Mouse (Mus musculus): ENCODE results near the gene Mapk12.
A peak's percentile ranks its signal among the peaks of the same experiment; 100 is the strongest.

Gene Mapk12

DNA sequence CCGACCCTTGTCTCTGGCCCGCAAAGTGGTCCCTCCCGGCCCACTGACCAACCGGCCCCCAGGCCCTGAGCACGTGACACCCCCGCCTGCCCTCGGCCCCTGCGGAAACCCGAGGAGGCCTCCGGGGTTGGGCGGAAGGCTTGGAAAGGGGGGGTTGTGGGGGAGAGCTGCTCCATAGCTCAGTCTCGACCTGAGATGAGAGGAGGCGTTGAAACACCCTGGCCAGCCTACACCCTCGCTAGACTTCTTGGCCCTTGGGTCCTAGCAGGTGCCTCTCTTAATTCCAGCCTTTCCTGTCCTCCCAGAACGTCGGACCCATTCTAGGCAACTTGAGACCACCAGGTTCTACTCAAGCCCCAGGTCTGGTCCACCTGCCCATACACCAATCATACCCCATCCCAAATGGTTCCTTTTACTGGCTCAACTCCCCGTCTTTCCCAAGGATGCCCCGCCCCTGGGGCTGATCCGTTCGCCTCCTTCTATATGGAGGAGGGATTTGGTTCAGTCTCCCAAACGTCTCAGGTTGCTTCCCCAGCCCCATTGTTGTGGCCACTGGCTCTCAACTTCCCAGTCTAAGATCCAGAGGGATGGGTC, at the start of gene Mapk12:
Mapk12 (minus strand) TSS at position 45 of the 594 bp plus-strand sequence.
- DNase-seq: peak in 1 of 2 experiments; percentile 45

DNA sequence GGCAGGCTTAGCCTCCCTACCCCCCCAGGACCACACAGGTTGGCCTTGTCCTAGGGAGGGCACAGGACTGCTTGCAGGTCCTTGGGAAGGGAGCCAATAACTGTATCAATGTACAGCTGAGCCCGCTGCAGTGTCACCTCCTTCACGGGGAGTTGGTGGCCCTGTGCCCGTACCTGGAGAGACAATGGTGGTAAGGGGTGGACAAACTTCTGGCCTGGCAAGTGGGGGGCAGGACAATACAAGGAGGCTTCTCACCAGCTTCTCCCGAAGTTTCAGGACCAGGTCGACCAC, 44.4 kb upstream of the Mapk12 start:
- DNase-seq: no peak

DNA sequence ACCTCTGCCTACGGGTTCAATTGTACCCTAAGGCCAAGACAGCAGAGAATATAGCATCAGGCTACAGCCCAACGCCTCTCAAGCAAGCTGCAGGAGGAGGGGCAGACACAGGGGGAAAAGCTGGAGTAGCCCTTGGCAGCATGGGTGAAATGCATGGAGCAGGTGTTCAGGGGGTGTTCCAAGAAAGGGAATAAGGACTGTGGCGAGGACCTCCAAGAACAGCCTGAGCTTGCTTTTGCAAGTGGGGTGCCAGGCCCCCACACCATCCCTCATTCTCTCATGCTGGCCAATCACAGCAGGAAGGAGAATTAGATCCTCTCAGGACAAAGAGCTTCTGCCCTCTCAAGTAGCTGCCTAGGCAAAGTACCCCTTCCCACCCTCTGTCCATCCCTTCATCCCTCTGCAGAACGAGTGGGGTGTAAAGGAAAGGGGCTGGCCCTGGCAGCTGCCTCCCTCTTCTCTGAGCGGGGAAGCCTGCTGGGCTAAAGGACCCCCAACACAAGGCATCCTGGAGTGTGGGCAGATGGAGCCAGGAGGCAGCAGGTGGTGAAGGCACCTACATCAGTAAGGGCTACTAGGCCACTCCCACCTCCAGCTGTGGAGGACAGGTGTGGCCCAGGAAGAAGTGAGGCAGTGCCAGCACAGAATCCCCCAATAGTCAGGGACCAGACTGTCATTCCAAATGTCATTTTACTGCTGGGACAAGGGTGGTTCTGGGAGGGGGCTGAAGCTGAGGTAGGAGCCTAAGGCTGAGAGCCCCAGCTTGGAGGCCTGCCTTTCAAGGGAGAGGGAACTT, 43.8 kb upstream of the Mapk12 start:
- no peak for DNase-seq

DNA sequence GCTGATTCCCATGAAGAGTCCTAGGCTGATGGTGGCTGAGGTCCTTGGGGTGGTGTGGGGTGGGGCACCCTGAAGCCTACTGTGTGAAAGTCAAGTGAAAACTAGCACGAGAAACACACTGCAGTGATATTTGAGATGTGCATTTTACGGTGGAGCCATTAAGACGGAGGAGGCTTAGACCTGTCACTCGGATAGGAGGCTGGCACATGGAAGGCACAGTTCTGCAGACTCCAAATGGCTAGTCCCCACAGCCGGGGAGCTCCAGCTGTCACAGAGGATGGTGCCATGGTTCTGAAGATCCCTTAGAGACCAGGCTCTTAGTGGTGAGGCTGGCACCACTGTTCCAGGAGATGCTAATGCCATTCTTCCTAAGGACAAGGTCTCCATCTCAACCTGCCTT, 42.3 kb upstream of the Mapk12 start:
- no peak for DNase-seq

DNA sequence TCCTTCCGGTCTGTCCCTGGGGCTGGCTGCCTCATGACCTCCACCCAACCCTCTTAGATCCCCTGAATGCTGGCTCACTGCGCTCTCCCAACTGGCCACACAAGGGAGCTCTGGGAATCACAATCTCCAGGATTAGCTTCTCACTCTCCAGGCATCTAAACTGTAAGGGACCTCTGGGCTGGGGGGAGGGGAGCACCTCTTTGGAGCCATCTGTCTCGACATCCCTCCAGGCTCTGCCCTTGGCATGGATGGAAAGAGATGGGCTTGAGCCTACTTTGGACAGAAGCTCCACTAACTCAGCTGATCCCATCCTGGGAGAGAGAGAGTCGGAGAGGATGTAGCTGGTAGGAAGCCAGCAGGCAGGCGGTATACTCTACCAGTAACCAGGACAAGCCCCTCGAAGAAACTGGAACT, 41.8 kb upstream of the Mapk12 start:
- no peak for DNase-seq

DNA sequence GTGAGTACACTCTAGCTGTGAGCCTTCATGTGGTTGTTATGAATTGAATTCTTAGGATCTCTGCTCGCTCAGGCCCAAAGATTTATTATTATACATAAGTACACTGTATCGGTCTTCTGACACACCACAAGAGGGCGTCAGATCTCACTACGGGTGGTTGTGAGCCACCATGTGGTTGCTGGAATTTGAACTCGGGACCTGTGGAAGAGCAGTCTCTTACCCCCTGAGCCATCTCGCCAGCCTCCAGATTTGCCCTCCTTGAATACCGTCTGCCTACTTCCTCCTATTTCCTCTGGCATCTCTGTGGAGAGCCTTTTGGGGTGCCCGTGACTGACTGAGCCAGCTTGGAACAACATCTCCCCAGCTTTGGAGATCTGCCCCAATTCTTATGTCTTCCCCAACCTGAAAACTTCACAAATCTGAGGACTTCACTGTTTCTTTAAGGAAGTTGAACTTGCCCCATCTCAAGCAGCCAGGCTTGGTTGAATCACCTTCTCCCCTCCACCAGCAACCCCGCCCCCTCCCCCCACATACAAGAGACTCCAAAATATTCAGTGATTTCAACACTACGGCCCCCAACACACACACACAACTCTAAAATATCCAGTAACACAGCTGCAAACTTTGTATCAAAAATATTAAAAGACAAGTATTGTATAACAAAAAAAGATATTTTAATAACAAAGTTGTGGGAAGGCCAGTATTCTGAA, 41.2 kb upstream of the Mapk12 start:
- DNase-seq: no peak

DNA sequence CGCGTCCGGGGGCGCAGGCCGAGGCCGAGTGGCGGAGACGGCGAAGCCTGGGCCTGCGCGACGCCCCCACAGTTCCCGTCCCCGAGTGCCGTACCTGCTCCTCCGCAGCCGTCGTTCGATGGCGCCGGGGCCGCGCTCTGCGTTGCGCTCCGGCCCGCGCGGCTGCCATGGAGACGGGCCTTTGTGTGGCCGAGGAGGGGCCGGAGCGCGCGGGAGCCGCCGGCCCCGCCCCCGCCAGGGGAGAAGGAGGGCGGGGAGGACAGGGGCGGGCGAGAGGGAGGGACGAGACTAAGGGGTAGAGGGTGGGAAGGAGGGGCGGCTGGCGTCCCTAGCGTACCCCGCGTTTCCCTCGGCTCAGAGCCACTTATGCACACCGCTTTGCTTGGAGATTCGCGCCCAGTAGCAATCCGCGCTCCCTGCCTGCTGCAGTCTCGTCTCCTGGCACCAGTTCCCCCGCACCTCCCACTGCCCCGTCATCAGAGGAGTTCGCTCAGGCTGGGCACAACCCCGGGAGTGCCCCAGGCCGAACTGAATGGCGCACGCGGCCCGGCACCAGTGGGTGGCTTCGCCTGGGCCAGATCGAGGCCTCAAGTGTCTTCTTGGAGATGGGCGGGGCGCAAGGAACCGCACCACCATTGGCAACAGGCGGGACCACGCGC, 40.2 kb upstream of the Mapk12 start, which contains the start of gene Plxnb2:
Plxnb2 (minus strand) TSS at position 218 of the 659 bp plus-strand sequence.
- DNase-seq: peak; percentile 39 to 52

DNA sequence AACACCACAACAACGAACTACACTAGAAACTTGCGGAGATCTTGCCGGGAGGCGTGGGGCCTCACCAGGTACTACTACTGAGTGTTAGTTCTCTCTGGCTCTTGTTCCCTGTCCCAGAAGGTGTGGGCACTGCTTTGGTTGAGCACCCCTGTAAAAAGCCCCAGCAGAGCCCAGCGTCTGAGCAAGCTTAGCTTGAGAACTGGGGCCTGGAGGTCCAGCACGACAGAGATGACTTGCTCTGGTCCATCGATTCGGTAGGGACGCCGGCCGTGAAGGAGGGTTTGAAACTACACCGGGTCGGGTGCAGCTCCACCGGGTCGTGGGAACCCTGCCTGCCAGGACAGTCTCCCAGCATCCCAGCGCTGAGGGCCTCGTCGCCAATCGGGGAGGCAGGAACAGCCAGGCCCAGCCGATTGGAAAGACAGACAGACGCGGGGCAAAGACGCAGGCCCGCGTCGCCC, 39.6 kb upstream of the Mapk12 start:
- DNase-seq: no peak

DNA sequence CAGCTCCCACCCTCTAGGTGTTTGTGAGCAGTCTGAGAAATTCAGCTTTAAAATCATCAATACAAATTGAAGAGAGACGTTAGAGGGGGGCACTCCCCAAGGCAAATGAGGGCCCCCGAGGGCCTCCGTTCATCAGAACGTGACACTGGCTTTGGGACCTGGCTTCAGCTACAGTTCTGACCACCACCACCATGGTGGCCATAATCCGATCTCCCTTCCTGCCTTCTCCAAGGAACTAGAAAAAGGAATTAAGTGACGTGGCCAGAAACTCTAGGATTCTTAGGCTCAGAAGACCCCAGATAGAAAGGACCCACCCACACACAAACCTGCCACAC, 39.1 kb upstream of the Mapk12 start:
- DNase-seq: no peak

DNA sequence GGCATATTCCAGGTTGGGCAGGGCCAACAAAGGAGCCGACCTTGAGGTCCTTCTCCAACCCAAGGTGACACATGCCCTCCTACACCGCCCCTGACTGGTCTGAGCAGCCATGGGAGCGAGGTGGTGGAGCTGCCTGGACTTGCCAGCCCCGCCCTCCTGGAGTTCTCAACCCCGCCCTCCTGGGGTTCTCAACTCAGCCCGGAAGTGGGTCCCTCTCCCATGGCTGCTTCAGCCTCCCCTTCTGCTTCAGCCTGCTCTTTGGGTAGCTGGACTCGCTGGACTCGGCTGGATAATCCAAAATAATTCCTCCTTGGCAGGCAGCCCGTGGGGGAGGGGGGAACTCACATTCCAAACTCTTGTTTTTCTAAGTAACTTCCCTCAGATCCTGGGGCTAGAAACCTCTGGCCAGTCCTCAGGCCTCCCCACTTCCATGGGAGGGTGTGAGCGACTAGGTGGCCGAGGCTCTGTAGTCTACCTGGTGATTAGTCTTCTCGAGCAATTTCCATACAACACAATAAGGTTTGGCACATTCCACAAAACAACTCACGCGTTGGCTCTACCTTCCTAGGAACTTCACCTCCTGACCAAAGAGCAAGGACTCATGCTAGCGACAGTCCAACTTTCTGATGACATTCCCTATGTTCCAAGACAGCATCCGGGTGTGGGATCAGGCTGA, 38.6 kb upstream of the Mapk12 start:
- peak in 1 of 2 experiments; percentile 36 for DNase-seq

DNA sequence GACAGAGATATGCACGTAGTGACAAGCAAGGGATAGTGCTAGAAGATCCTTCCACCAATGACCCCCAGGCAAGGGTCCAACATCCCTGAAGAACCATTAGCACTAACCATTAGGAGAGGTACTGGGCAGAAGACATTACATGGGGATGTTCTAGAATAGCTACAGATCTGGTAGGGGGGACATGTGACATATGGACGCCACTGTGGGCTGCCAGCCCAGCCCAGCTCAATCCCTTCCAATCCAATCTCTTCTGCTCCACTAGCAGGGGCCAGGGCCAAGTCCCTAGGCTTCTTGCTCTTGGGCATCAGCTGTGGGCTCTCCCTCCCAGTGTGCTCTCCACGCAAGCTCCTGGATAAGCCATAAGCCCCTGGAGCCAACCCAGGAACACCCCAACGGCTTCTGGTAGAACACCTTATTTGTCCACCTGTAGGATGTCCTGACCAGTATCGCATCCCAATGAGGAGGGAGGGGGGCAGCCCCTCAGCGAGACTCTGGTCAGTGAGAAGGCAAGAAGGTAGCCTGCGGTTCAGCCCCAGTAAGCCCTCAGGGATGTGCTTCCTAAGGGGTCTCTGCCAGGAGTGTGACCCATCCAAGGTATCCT, 37.9 kb upstream of the Mapk12 start:
- DNase-seq: no peak

DNA sequence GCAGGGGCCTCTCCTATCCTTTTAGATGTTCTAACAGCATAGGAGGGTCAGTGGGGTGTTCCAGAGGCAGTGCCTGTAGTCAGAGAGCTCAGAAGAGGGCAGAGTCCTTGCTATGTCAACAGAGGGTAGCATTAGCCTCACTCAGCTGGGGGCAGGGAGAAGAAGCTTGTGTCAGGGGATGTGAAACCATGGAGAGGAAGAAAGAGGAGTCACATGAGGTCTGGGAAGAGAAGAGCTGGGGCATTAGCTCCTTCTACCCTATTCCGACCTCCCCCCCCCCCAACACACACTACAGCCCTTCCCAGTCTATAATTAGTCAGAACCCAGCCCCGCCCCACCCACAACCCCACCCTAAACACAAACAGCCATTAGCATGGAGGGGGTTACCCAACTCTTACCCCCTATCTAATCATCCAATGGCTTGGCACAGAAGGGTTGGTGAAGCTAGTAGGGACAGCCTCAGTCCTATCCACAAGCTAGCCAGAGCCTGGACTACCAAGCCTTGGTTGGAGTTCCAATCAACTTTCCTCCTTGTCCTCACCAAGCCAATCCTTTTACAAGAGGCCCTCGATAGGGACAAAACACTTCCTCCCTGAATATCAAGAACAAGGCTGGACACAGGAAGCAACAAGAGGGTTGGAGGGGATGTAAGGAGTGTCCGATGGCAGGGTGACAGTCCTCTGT, 37.2 kb upstream of the Mapk12 start:
- DNase-seq: peak in 1 of 2 experiments; percentile 14

DNA sequence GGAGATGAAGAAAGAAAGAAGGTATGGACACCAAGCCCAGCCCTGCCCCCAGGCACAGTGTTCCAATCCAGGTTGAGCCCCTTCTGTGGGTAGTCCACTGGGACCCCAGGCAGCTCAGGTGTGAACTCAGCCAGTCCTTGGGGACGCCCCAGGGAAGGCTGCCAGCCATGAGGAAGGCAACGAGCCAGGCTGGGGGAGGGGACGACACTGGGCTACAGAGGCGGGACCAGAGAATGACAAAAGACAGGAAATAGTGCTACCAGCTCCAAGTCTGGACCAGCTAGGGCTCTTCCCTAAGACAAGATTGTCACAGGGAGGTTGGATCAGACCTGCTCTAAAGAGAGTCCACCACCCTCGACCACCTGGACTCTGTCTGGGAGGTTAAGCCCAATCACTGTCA, 36.6 kb upstream of the Mapk12 start:
- peak; percentile 59 to 68 for DNase-seq

DNA sequence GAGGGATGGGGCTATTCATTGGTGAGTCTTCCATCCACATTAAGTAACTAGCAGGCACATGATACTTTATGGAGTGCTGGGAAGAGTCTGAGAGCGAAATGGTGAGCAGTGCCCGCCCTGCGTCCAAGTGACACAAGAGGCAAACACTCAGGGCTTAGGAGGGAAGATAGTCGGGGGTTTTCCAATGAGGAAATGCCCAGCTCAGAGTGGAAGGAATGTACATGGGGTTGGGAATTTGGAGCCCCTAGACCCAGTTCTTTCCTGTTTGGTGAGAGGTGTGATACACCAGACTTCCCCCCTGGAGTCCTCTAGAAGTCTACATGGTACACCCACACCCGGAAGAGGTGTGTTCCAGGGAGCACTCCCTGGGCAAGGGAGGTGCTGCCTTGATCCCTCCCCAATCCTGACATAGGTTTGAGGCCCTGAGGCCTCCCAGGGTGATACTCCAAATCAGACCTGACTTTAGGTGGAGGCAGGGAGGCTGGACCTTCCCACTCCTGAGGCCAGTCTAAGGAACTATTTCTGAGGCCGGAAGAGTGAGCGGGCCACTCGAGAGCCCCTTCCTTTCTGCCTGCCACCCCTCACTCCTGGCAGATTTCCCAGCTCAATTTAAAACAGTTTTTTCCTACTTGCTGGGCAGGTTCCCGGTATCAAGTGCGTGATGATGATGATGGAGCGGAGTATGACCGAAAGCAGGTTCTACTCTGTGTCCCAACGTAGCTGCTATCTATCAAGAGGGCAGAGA, 35.1 kb upstream of the Mapk12 start:
- DNase-seq: no peak

DNA sequence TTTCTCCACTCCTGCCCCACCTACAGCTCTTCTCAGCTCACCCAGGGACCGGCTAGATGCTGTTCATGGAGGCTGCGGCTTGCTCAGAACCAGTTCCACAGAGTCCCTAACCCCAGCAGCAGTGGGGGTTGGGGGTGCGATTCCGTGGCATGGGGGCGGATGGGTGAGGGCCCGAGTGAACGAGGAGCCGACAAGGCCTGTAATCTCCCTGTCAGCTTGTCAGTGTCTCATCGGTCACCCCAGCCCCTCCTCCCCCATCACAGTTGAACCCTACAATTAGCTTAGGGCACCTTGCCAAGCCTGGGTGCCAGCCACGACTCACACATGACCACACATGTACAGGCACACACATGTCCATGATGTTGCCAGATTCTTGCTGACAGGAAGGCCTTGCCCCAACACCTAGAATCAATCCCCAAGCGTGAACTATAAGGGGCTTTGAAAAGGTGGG, 34.4 kb upstream of the Mapk12 start:
- DNase-seq: no peak

DNA sequence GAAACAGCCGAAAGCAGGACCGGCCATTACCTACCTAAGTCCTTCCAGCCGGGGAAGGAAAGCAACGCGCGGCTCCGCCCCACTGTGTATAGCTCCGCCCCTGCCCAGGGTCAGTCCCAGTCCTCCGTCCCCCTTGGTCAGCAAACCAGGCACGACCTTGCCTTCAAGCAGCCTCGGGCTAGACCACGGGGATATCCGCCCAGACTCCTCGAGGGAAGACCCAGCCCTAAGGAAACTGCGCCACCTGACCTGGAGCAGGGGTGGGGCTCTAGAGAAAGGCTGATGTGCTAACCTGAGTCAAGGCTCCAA, 33.4 kb upstream of the Mapk12 start:
- DNase-seq: peak in 1 of 2 experiments; percentile 55

DNA sequence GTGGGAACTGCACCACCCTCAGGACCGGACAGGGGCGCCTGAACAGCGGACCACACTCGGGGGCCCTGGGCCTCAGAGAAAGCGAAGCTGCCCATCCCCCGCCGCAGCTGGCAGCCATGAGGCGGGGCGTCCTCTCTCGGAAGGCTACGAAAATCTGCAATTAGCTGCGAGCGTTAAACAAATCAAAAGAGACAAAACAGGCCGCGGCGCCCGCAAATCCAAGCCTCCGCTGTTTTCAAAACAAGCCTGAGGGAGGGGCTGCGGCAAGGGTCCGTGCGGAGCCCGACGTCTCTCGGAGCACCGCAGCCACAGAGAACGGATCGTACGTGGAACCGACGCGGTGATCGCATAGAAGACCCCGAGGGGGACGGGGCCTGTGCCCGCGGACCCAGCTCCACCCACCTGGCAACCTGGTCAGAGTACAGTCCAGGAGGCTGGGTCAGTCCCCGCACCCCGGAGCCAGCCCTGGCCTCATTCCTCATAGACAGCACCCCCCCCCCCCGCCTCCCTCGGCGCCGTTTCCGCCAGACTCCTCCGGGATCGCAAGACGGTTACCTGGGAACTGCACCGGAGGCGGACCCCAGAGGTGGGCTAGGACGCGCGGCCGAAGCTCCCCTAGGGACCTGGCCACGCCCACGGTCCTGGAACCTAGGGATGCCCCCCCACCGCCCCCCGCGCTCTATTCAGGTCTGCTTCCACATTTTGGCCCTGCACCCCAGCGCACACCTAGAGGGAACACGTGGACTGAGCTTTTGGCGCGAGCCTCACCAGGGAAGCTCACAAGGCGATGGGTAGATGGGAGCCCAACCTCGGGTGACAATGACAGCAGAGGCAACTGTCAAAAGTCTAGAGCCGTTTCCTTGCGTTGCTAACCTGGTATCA, 32.8 kb upstream of the Mapk12 start:
- DNase-seq: peak in 1 of 2 experiments; percentile 55

DNA sequence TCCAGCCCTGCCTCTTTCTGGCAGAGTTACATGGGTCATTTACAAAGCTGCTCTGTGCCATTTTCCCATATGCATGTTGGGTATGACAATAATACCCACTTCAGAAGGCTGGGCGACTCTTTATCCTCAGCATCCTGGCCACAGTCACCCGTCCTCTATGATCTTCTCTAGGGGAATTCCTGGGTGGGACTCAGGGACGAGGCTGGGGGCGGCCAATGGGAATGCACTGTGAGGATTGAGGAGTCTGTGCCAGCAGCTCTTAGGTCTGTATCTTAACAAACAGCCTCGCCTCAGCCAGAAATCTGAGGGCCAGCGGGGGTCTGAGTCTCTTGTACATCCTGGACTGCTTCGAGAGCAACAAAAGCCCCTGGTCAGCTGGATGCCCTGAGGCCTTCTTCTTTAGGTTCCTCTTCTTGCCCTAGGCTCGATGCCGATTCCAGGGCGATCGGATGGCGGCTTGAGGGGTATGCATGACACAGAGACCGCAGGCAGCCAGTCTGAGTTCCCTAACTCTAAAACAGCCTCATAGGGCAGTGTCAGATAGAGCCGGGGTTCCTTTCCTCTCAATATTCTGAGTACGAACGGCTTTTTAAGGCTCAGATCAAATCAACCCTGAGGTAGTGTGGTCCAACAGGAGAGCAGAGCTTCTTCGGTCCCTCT, 31.9 kb upstream of the Mapk12 start:
- DNase-seq: peak in 1 of 2 experiments; percentile 14

DNA sequence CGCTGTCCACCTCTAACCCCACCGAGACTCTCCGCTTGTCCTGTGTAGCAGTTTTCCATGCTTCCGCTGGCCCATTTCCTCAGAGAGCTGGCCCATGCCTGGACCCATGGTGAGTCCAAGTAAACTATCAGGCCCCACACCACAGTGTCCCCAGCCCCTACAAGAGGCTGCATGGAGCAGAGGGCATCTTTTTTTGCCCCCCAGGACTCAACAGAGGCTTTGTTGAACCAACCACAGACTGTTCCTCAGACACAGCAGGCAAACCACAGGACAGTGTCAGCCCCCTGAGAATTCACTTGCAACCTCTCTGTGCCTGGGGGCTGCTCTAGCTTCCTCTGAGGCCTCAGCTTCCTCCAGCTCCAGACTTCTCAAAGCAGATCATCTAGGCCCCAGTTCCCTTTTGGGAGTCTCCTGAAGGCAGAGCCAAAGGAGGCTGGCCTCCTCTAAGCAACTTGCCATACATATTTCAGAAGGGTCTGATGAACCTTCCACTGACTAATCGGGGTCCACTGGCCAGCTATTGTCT, 31.1 kb upstream of the Mapk12 start:
- DNase-seq: no peak

Measured in spleen, adult 18-20 months (tissue).